Mouse (Mus musculus) thymus, postnatal 36 days (tissue): Measurements from ENCODE around the gene Hist1h2bp.

Experiments
- DNase-seq, 2 experiments: peaks; one replicate each; pipeline ENCODE4 v3.0.0; 2022; ENCODE audit warnings: mixed read lengths in 2 of 2

The Hist1h2bp gene

GRCm38 (mm10) chr13:21786899-21787629, at the start of gene Hist1h2bp, which contains the start of gene Hist1h2an:
Gene Hist1h2bp, plus strand, starts transcription at chr13:21787461.
Gene Hist1h2an, minus strand, starts transcription at chr13:21787218.
- DNase-seq: peak; percentile 82 to 86

GRCm38 (mm10) chr13:21745006-21745405, 42.3 kb upstream of the Hist1h2bp start:
- no peak for DNase-seq

GRCm38 (mm10) chr13:21749387-21750158, 37.7 kb upstream of the Hist1h2bp start:
- no peak for DNase-seq

GRCm38 (mm10) chr13:21750159-21751017, 36.9 kb upstream of the Hist1h2bp start, which contains the start of gene Hist1h4k:
Gene Hist1h4k, minus strand, starts transcription at chr13:21750505.
- peak; percentile 97 for DNase-seq

GRCm38 (mm10) chr13:21751417-21751816, 35.8 kb upstream of the Hist1h2bp start:
- DNase-seq: no peak

- DNase-seq: no peak
Observed at GRCm38 (mm10) chr13:21751827-21752226, 35.4 kb upstream of the Hist1h2bp start.

GRCm38 (mm10) chr13:21752356-21752755, 34.9 kb upstream of the Hist1h2bp start:
- DNase-seq: no peak

- no peak for DNase-seq
Observed at GRCm38 (mm10) chr13:21753051-21753523, 34.2 kb upstream of the Hist1h2bp start.

- peak; percentile 67 to 77 for DNase-seq
Observed at GRCm38 (mm10) chr13:21753524-21754285, 33.6 kb upstream of the Hist1h2bp start, which contains the start of the genes Hist1h2ak and Hist1h2bn. Gene Hist1h2ak, minus strand, starts transcription at chr13:21753827. Gene Hist1h2bn, plus strand, starts transcription at chr13:21754123.

GRCm38 (mm10) chr13:21754294-21755001, 32.8 kb upstream of the Hist1h2bp start:
- DNase-seq: peak; percentile 27 to 32

GRCm38 (mm10) chr13:21755707-21756106, 31.6 kb upstream of the Hist1h2bp start:
- no peak for DNase-seq

- DNase-seq: peak; percentile 58 to 72
Observed at GRCm38 (mm10) chr13:21778814-21779766, 8.2 kb upstream of the Hist1h2bp start.

- DNase-seq: peak; percentile 72 to 82
Observed at GRCm38 (mm10) chr13:21779767-21780731, 7.2 kb upstream of the Hist1h2bp start, which contains the start of gene Hist1h1b. Gene Hist1h1b, minus strand, starts transcription at chr13:21780625.

- no peak for DNase-seq
Observed at GRCm38 (mm10) chr13:21781021-21781555, 6.2 kb upstream of the Hist1h2bp start.

- no peak for DNase-seq
Observed at GRCm38 (mm10) chr13:21781639-21782038, 5.6 kb upstream of the Hist1h2bp start.

GRCm38 (mm10) chr13:21782361-21783254, 4.7 kb upstream of the Hist1h2bp start:
- DNase-seq: peak; percentile 45 to 55

- DNase-seq: peak; percentile 51 to 61
Observed at GRCm38 (mm10) chr13:21783255-21783617, 4.0 kb upstream of the Hist1h2bp start, which contains the start of gene Hist1h3i. Gene Hist1h3i, minus strand, starts transcription at chr13:21783370.
